Comparison of ENCODE assay signal across 8 mouse cellular contexts in genomic region chr6:91843628-91844153, GRCm38 (mm10). TPM values are rescaled to one million over a fixed set of nuclear protein-coding genes. Genes with fewer than 3 reads are reported as not detected.
DNase-seq lines count a peak whose midpoint lies in the region; ATAC-seq and TF ChIP-seq lines count a peak whose summit lies in the region.

No protein-coding gene starts in this region.

- peak overlapping the region; percentile 45 for H3K4me3 ChIP-seq in heart, postnatal 0 days (ENCODE audit: low read depth, low read length)
- H3K4me3 ChIP-seq in embryonic facial prominence, embryonic 10.5 days, result peak overlapping the region; percentile 65
- peak overlapping the region; percentile 71 for H3K4me3 ChIP-seq in hindbrain, embryonic 16.5 days (ENCODE audit: low read length)
- H3K4me3 ChIP-seq in midbrain, postnatal 0 days (ENCODE audit: low read depth, low read length), result peak overlapping the region; percentile 71

- DNase-seq in heart, postnatal 0 days (ENCODE audit: low spot score), result no peak
- DNase-seq in heart, adult 9 months (ENCODE audit: low spot score in 2 of 2), result no peak
- peak; percentile 45 for DNase-seq in embryonic facial prominence, embryonic 10.5 days (ENCODE audit: low spot score)
- DNase-seq in midbrain, postnatal 0 days (ENCODE audit: low spot score), result peak; percentile 30
- no peak for DNase-seq in thymus, postnatal 0 days (ENCODE audit: low spot score)
- DNase-seq in thymus, postnatal 25 days, result no peak
- no peak for DNase-seq in gastrocnemius, adult 18-20 months (ENCODE audit: low spot score)

- H3K4me2 ChIP-seq in heart, postnatal 0 days (ENCODE audit: low read depth, low read length), result peak overlapping the region; percentile 62
- peak overlapping the region; percentile 82 for H3K4me2 ChIP-seq in hindbrain, embryonic 16.5 days (ENCODE audit: low read length)
- H3K4me2 ChIP-seq in midbrain, postnatal 0 days (ENCODE audit: low read depth, low read length, poor library complexity, severe bottlenecking), result peak overlapping the region; percentile 79

- no peak overlapping the region for H3K27ac ChIP-seq in heart, postnatal 0 days (ENCODE audit: low read depth)
- no peak overlapping the region; the same call in 1 of the 2 replicates for H3K27ac ChIP-seq in embryonic facial prominence, embryonic 10.5 days (replicated peaks)
- H3K27ac ChIP-seq in hindbrain, embryonic 16.5 days (ENCODE audit: low read depth, low read length), result peak overlapping the region; percentile 63
- H3K27ac ChIP-seq in midbrain, postnatal 0 days (ENCODE audit: low read depth, low read length), result peak overlapping the region; percentile 65

- peaks cover 77% of the 10 kb centered on the region for H3K27me3 ChIP-seq in heart, postnatal 0 days (ENCODE audit: control insufficient read depth, insufficient read depth, low read length)
- H3K27me3 ChIP-seq in embryonic facial prominence, embryonic 10.5 days (replicated peaks; ENCODE audit: low read depth, poor library complexity, severe bottlenecking), result peaks cover 84% of the 10 kb centered on the region
- peaks cover 3% of the 10 kb centered on the region for H3K27me3 ChIP-seq in hindbrain, embryonic 16.5 days (replicated peaks; ENCODE audit: control insufficient read depth, insufficient read depth, low read length)
- 0 out of 2 replicates have a peak, but pooled peaks cover 3% of the 10 kb centered on the region for H3K27me3 ChIP-seq in midbrain, postnatal 0 days (ENCODE audit: insufficient read depth, low read length)

- TF ChIP-seq EP300 in heart, postnatal 0 days (IDR thresholded peaks at IDR 0.05; ENCODE audit: low read depth), result no peak

- H3K36me3 ChIP-seq in heart, postnatal 0 days (replicated peaks; ENCODE audit: control insufficient read depth, insufficient read depth, low read length), result no peaks in the 10 kb centered on the region
- H3K36me3 ChIP-seq in embryonic facial prominence, embryonic 10.5 days (replicated peaks), result no peaks in the 10 kb centered on the region
- no peaks in the 10 kb centered on the region for H3K36me3 ChIP-seq in hindbrain, embryonic 16.5 days (ENCODE audit: control insufficient read depth, insufficient read depth, low read length)
- H3K36me3 ChIP-seq in midbrain, postnatal 0 days (ENCODE audit: insufficient read depth, low read length), result no peaks in the 10 kb centered on the region

- H3K9ac ChIP-seq in heart, postnatal 0 days (replicated peaks; ENCODE audit: low read depth, low read length), result no peak overlapping the region
- H3K9ac ChIP-seq in hindbrain, embryonic 16.5 days (ENCODE audit: low read depth, low read length), result peak overlapping the region; percentile 80
- H3K9ac ChIP-seq in midbrain, postnatal 0 days (replicated peaks; ENCODE audit: low read length, poor library complexity, severe bottlenecking), result peak overlapping the region; percentile 79

- H3K9me3 ChIP-seq in heart, postnatal 0 days (replicated peaks; ENCODE audit: control insufficient read depth, low read length), result no peaks in the 10 kb centered on the region
- no peaks in the 10 kb centered on the region for H3K9me3 ChIP-seq in embryonic facial prominence, embryonic 10.5 days
- H3K9me3 ChIP-seq in hindbrain, embryonic 16.5 days (ENCODE audit: control insufficient read depth, low read length), result no peaks in the 10 kb centered on the region
- H3K9me3 ChIP-seq in midbrain, postnatal 0 days (ENCODE audit: low read length), result no peaks in the 10 kb centered on the region

- H3K4me1 ChIP-seq in heart, postnatal 0 days (ENCODE audit: control insufficient read depth, insufficient read depth), result no peaks in the 10 kb centered on the region
- peaks cover 19% of the 10 kb centered on the region for H3K4me1 ChIP-seq in embryonic facial prominence, embryonic 10.5 days
- H3K4me1 ChIP-seq in hindbrain, embryonic 16.5 days (ENCODE audit: control insufficient read depth, insufficient read depth, low read depth, low read length), result peaks cover 22% of the 10 kb centered on the region
- H3K4me1 ChIP-seq in midbrain, postnatal 0 days (ENCODE audit: insufficient read depth, low read length), result peaks cover 20% of the 10 kb centered on the region; the same call in 1 of the 2 replicates

- no peak; the same call in 1 of the 2 replicates for ATAC-seq in heart, postnatal 0 days (ENCODE audit: insufficient read depth, low read depth)
- ATAC-seq in hindbrain, embryonic 16.5 days, result peak; percentile 19; the same call in 1 of the 2 replicates
- peak; percentile 15; the same call in 1 of the 2 replicates for ATAC-seq in midbrain, postnatal 0 days (ENCODE audit: low FRiP score)

- WGBS in heart, postnatal 0 days, result 6% methylated on average over 47 of the region's 69 CpGs
- 4% methylated on average over 69 of the region's 69 CpGs for WGBS in embryonic facial prominence, embryonic 10.5 days
- WGBS in hindbrain, embryonic 16.5 days, result 3% methylated on average over 54 of the region's 69 CpGs
- WGBS in midbrain, postnatal 0 days, result 2% methylated on average over 57 of the region's 69 CpGs

- no peak for TF ChIP-seq CTCF in heart, postnatal 0 days (IDR thresholded peaks at IDR 0.05; ENCODE audit: low read depth)
- no peak for TF ChIP-seq CTCF in midbrain, postnatal 0 days (IDR thresholded peaks at IDR 0.05)

RNA-seq across cellular contexts. Expression of gene Grip2, which starts 16.6 kb away (rescaled TPM):
- total RNA-seq in heart, postnatal 0 days (2014; rRNA removed; ENCODE audit: low replicate concordance), result 6.4 and 14.7 TPM in 2 replicates
- polyA plus RNA-seq in heart, postnatal 0 days (2015; fragmentation: Nextera tagmentation; extraction: Ambion mirVana), result 7.4 and 7.6 TPM in 2 replicates
- 0.14 and 0.29 TPM in 2 replicates for polyA plus RNA-seq in embryonic facial prominence, embryonic 10.5 days (2016; fragmentation: Nextera tagmentation; extraction: Ambion mirVana)
- polyA plus RNA-seq in hindbrain, embryonic 16.5 days (2015; fragmentation: Nextera tagmentation; extraction: Ambion mirVana), result 6.3 and 8.2 TPM in 2 replicates
- total RNA-seq in midbrain, postnatal 0 days (2014; rRNA removed), result 22.8 and 29.7 TPM in 2 replicates
- polyA plus RNA-seq in midbrain, postnatal 0 days (2015; fragmentation: Nextera tagmentation; extraction: Ambion mirVana), result 7.7 and 7.8 TPM in 2 replicates
- 0.05 and 0.08 TPM in 2 replicates for polyA plus RNA-seq in thymus, postnatal 0 days (2015; fragmentation: Nextera tagmentation; extraction: Ambion mirVana)
- total RNA-seq in gastrocnemius, adult 18-20 months (2021), result 1 to 10 TPM; 2.6 to 3.0 TPM

RNA-seq across cellular contexts. Expression of gene Ccdc174, which starts 34.2 kb away (rescaled TPM):
- 4.5 and 11.3 TPM in 2 replicates for total RNA-seq in heart, postnatal 0 days (2014; rRNA removed; ENCODE audit: low replicate concordance)
- 22.8 and 23.4 TPM in 2 replicates for polyA plus RNA-seq in heart, postnatal 0 days (2015; fragmentation: Nextera tagmentation; extraction: Ambion mirVana)
- 36.2 and 38.3 TPM in 2 replicates for polyA plus RNA-seq in embryonic facial prominence, embryonic 10.5 days (2016; fragmentation: Nextera tagmentation; extraction: Ambion mirVana)
- polyA plus RNA-seq in hindbrain, embryonic 16.5 days (2015; fragmentation: Nextera tagmentation; extraction: Ambion mirVana), result 31.1 and 33.1 TPM in 2 replicates
- total RNA-seq in midbrain, postnatal 0 days (2014; rRNA removed), result 12.5 and 14.8 TPM in 2 replicates
- 33.6 and 43.9 TPM in 2 replicates for polyA plus RNA-seq in midbrain, postnatal 0 days (2015; fragmentation: Nextera tagmentation; extraction: Ambion mirVana)
- polyA plus RNA-seq in thymus, postnatal 0 days (2015; fragmentation: Nextera tagmentation; extraction: Ambion mirVana), result 58.5 and 62.6 TPM in 2 replicates
- 10 to 100 TPM in 1 of 2 experiments, 1 to 10 TPM in 1; 8.1 to 10.2 TPM for total RNA-seq in gastrocnemius, adult 18-20 months (2021)

RNA-seq across cellular contexts. Expression of gene 4930590J08Rik, which starts 58.9 kb away (rescaled TPM):
- 0.43 and 1.1 TPM in 2 replicates for total RNA-seq in heart, postnatal 0 days (2014; rRNA removed; ENCODE audit: low replicate concordance)
- polyA plus RNA-seq in heart, postnatal 0 days (2015; fragmentation: Nextera tagmentation; extraction: Ambion mirVana), result 0.10 and 0.11 TPM in 2 replicates
- polyA plus RNA-seq in embryonic facial prominence, embryonic 10.5 days (2016; fragmentation: Nextera tagmentation; extraction: Ambion mirVana), result 0.47 and 0.51 TPM in 2 replicates
- polyA plus RNA-seq in hindbrain, embryonic 16.5 days (2015; fragmentation: Nextera tagmentation; extraction: Ambion mirVana), result 1.1 and 1.2 TPM in 2 replicates
- 2.1 and 5.9 TPM in 2 replicates for total RNA-seq in midbrain, postnatal 0 days (2014; rRNA removed)
- polyA plus RNA-seq in midbrain, postnatal 0 days (2015; fragmentation: Nextera tagmentation; extraction: Ambion mirVana), result 0.34 and 0.78 TPM in 2 replicates
- polyA plus RNA-seq in thymus, postnatal 0 days (2015; fragmentation: Nextera tagmentation; extraction: Ambion mirVana), result 0.38 and 0.40 TPM in 2 replicates
- 1 to 10 TPM; 2.0 to 2.1 TPM for total RNA-seq in gastrocnemius, adult 18-20 months (2021)

Comparison
In these comparisons a context has a peak if more than half of its experiments do, and no peak if none do; other contexts are left out.
1. DNase-seq: peak in embryonic facial prominence, embryonic 10.5 days (single experiment) and midbrain, postnatal 0 days (single experiment); none in heart, postnatal 0 days (single experiment), heart, adult 9 months (0 of 2), thymus, postnatal 0 days (single experiment), thymus, postnatal 25 days (single experiment) and gastrocnemius, adult 18-20 months (single experiment).
2. H3K27ac ChIP-seq: peak in hindbrain, embryonic 16.5 days (single experiment) and midbrain, postnatal 0 days (single experiment); none in heart, postnatal 0 days (single experiment) and embryonic facial prominence, embryonic 10.5 days (single experiment).
3. Peak in every context shown above with its lines, with median percentiles within 50 percentile points of each other: H3K4me2 ChIP-seq and H3K4me3 ChIP-seq.